Mouse (Mus musculus): ENCODE measurements around the gene Rln1. TPM values are rescaled to one million over a fixed set of nuclear protein-coding genes. Genes with fewer than 3 reads are reported as not detected.

Gene Rln1
- total and polyA plus RNA-seq, 3 experiments, result not detected

- intact Hi-C loops (cut with DNase I), result loop anchor here (5.0 kb wide), 2 partner anchors 45 to 435 kb away; partner anchors contain the start of gene 9930021J03Rik
- no peaks in the 10 kb centered on the region for H3K27me3 ChIP-seq (ENCODE audit: control insufficient read depth, insufficient read depth, low read length)
- H3K9ac ChIP-seq (ENCODE audit: low read depth, low read length), result no peak overlapping the region
- no peak for DNase-seq
- TF ChIP-seq CTCF (IDR thresholded peaks at IDR 0.05) (no peak), EP300 (IDR thresholded peaks at IDR 0.05; ENCODE audit: insufficient read depth, low read depth, low read length) (no peak), POLR2A (IDR thresholded peaks at IDR 0.05; ENCODE audit: insufficient read depth, low read depth, low read length) (no peak)
- peaks cover 1% of the 10 kb centered on the region for H3K4me1 ChIP-seq (ENCODE audit: control insufficient read depth, insufficient read depth, low read length)
- H3K36me3 ChIP-seq (ENCODE audit: control insufficient read depth, insufficient read depth, low read length), result no peaks in the 10 kb centered on the region
- no peaks in the 10 kb centered on the region for H3K79me2 ChIP-seq (replicated peaks; ENCODE audit: control insufficient read depth, insufficient read depth, low read length)
- H3K4me3 ChIP-seq, result peak overlapping the region; percentile 37
- 81% methylated on average over 3 of the region's 3 CpGs for WGBS
- H3K27ac ChIP-seq, result peak overlapping the region; percentile 77
Observed at GRCm38 (mm10) chr19:29372621-29373020, 38.2 kb upstream of the Rln1 start.

- H3K27me3 ChIP-seq (ENCODE audit: control insufficient read depth, insufficient read depth, low read length), result no peaks in the 10 kb centered on the region
- H3K4me3 ChIP-seq, result peak overlapping the region; percentile 37
- 27% methylated on average over 4 of the region's 4 CpGs for WGBS
- no peaks in the 10 kb centered on the region for H3K79me2 ChIP-seq (replicated peaks; ENCODE audit: control insufficient read depth, insufficient read depth, low read length)
- H3K4me1 ChIP-seq (ENCODE audit: control insufficient read depth, insufficient read depth, low read length), result peaks cover 1% of the 10 kb centered on the region
- H3K9ac ChIP-seq (ENCODE audit: low read depth, low read length), result peak overlapping the region; percentile 52
- no peak for TF ChIP-seq POLR2A (IDR thresholded peaks at IDR 0.05; ENCODE audit: insufficient read depth, low read depth, low read length)
- no peak for TF ChIP-seq CTCF (IDR thresholded peaks at IDR 0.05)
- TF ChIP-seq EP300 (IDR thresholded peaks at IDR 0.05; ENCODE audit: insufficient read depth, low read depth, low read length), result no peak
- DNase-seq, result peak in 1 of 2 experiments; percentile 32
- peak overlapping the region; percentile 77 for H3K27ac ChIP-seq
- no peaks in the 10 kb centered on the region for H3K36me3 ChIP-seq (ENCODE audit: control insufficient read depth, insufficient read depth, low read length)
- intact Hi-C loops (cut with DNase I), result loop anchor here (5.0 kb wide), 2 partner anchors 45 to 435 kb away; partner anchors contain the start of gene 9930021J03Rik
Observed at GRCm38 (mm10) chr19:29372138-29372537, 37.7 kb upstream of the Rln1 start.

GRCm38 (mm10) chr19:29371284-29372081, 37.0 kb upstream of the Rln1 start:
- no peaks in the 10 kb centered on the region for H3K36me3 ChIP-seq (ENCODE audit: control insufficient read depth, insufficient read depth, low read length)
- no peaks in the 10 kb centered on the region for H3K79me2 ChIP-seq (replicated peaks; ENCODE audit: control insufficient read depth, insufficient read depth, low read length)
- H3K4me3 ChIP-seq, result peak overlapping the region; percentile 37
- H3K9ac ChIP-seq (ENCODE audit: low read depth, low read length), result peak overlapping the region; percentile 52
- H3K27me3 ChIP-seq (ENCODE audit: control insufficient read depth, insufficient read depth, low read length), result no peaks in the 10 kb centered on the region
- peak overlapping the region; percentile 77 for H3K27ac ChIP-seq
- DNase-seq, result peak in 1 of 2 experiments; percentile 24
- WGBS, result 71% methylated on average over 18 of the region's 18 CpGs
- H3K4me1 ChIP-seq (ENCODE audit: control insufficient read depth, insufficient read depth, low read length), result peaks cover 1% of the 10 kb centered on the region
- intact Hi-C loops (cut with DNase I), result loop anchor here (5.0 kb wide), 2 partner anchors 46 to 436 kb away; partner anchors contain the start of gene 9930021J03Rik
- TF ChIP-seq CTCF (IDR thresholded peaks at IDR 0.05) (no peak), EP300 (IDR thresholded peaks at IDR 0.05; ENCODE audit: insufficient read depth, low read depth, low read length) (no peak), POLR2A (IDR thresholded peaks at IDR 0.05; ENCODE audit: insufficient read depth, low read depth, low read length) (no peak)

- Histone ChIP-seq H3K79me2 (replicated peaks; ENCODE audit: control insufficient read depth, insufficient read depth, low read length) (no peaks in the 10 kb centered on the region), H3K36me3 (ENCODE audit: control insufficient read depth, insufficient read depth, low read length) (no peaks in the 10 kb centered on the region), H3K4me1 (ENCODE audit: control insufficient read depth, insufficient read depth, low read length) (peaks cover 1% of the 10 kb centered on the region), H3K27me3 (ENCODE audit: control insufficient read depth, insufficient read depth, low read length) (no peaks in the 10 kb centered on the region), H3K9ac (ENCODE audit: low read depth, low read length) (no peak overlapping the region), H3K27ac (no peak overlapping the region), H3K4me3 (no peak overlapping the region)
- intact Hi-C loops (cut with DNase I), result loop anchor here (5.0 kb wide), 2 partner anchors 47 to 437 kb away; partner anchors contain the start of gene 9930021J03Rik
- no peak for TF ChIP-seq POLR2A (IDR thresholded peaks at IDR 0.05; ENCODE audit: insufficient read depth, low read depth, low read length)
- no peak for TF ChIP-seq EP300 (IDR thresholded peaks at IDR 0.05; ENCODE audit: insufficient read depth, low read depth, low read length)
- 0 out of 2 replicates have a peak, but pooled peaks have one; percentile 20 for TF ChIP-seq CTCF (IDR thresholded peaks at IDR 0.05)
- DNase-seq, result no peak
- whole genome bisulfite sequencing, result 93% methylated on average over 7 of the region's 7 CpGs
Observed at GRCm38 (mm10) chr19:29370545-29371283, 36.2 kb upstream of the Rln1 start.

- TF ChIP-seq CTCF (IDR thresholded peaks at IDR 0.05) (no peak), POLR2A (IDR thresholded peaks at IDR 0.05; ENCODE audit: insufficient read depth, low read depth, low read length) (no peak), EP300 (IDR thresholded peaks at IDR 0.05; ENCODE audit: insufficient read depth, low read depth, low read length) (no peak)
- H3K27me3 ChIP-seq (ENCODE audit: control insufficient read depth, insufficient read depth, low read length), result no peaks in the 10 kb centered on the region
- H3K9ac ChIP-seq (ENCODE audit: low read depth, low read length), result no peak overlapping the region
- H3K36me3 ChIP-seq (ENCODE audit: control insufficient read depth, insufficient read depth, low read length), result no peaks in the 10 kb centered on the region
- H3K79me2 ChIP-seq (replicated peaks; ENCODE audit: control insufficient read depth, insufficient read depth, low read length), result no peaks in the 10 kb centered on the region
- no peak for DNase-seq
- WGBS, result 59% methylated on average over 12 of the region's 12 CpGs
- no peak overlapping the region for H3K4me3 ChIP-seq
- H3K27ac ChIP-seq, result no peak overlapping the region
- H3K4me1 ChIP-seq (ENCODE audit: control insufficient read depth, insufficient read depth, low read length), result peaks cover 1% of the 10 kb centered on the region
- intact Hi-C loops (cut with DNase I), result loop anchor here (5.0 kb wide), 2 partner anchors 47 to 437 kb away; partner anchors contain the start of gene 9930021J03Rik
Observed at GRCm38 (mm10) chr19:29370112-29370511, 35.6 kb upstream of the Rln1 start.

Measured in heart, adult 2 months (tissue).